Mouse (Mus musculus) retina, postnatal 7 days (tissue): Measurements from ENCODE around the gene Srsf6.
A peak's percentile ranks its signal among the peaks of the same experiment; 100 is the strongest.

ENCODE experiments used
- DNase-seq: peaks from one replicate; pipeline ENCODE4 v3.0.0-alpha.2; 2012; ENCODE audit warnings: low read depth, low spot score

The Srsf6 gene

DNA sequence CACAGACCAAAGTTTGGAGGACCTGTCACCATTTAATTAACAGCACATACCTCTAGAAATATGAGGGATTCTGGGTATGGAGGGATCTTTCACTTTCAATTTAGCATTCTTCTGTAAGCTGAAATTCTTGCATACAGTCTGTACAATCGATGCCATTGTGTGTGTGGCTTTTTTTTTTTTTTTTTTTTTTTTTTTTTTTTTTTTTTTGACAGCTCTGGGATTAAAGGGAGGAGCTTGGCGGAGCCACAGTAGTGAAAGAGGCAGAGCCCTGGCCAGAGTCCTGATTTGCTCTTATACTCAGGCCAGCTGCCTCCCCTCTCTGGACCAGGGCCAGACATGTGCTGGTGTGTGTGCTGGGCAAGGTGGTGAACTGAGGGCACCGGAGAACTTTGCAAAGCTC is 54.6 kb downstream of the Srsf6 start:
- peak; percentile 36 for DNase-seq
